In the genomic region with DNA sequence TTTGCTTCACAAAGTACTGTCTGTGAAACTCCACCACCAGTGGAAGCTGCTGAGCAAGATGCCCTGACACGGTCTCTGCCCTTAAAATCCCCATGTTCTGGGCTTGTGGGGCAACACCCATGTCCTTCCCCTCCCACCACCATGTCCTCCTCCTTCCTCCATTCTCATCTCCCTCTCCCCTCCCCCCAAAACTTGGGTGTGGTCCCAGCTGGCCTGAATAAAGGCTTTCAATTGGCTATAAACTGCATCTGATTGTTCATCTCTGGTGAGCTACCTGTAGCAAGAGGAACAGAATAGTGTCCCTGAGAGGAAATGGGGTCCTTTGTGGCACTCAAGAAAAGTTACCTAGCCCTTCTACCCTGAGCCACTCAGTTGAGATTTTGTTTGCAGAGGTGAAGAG, we compare ENCODE assay signal across 32 mouse cellular contexts.
"Had no signal": no experiment of that assay in that cellular context is flagged by ENCODE, and none has a peak within 500 bp of the region (broad histone marks: within the 10 kb centered on the region; RNA-seq: fewer than 3 reads in every experiment).

No protein-coding gene starts in this region.

- H3K4me1 ChIP-seq: limb, embryonic 10.5 days; limb, embryonic 12.5 days; limb, embryonic 13.5 days; limb, embryonic 15.5 days; liver, embryonic 12.5 days; liver, embryonic 13.5 days; liver, embryonic 15.5 days; lung, embryonic 15.5 days; megakaryocyte, embryonic 14.5 days; midbrain, embryonic 10.5 days; midbrain, embryonic 12.5 days; midbrain, embryonic 13.5 days; midbrain, embryonic 15.5 days; neural tube, embryonic 12.5 days had no signal

- H3K9me3 ChIP-seq: limb, embryonic 10.5 days; lung, embryonic 15.5 days; midbrain, embryonic 15.5 days had no signal

- DNase-seq: left cerebral cortex, postnatal 4 days; liver; liver, embryonic 13.5 days; liver, postnatal 0 days; lung, adult 18-20 months; lung, adult 2 months; lung, embryonic 14.5 days; lung, postnatal 10 days; lung, postnatal 14 days; lung, postnatal 36 days; lung, postnatal 4 days; midbrain, embryonic 14.5 days had no signal

- H3K36me3 ChIP-seq: limb, embryonic 10.5 days; limb, embryonic 12.5 days; limb, embryonic 13.5 days; limb, embryonic 15.5 days; liver, embryonic 12.5 days; liver, embryonic 13.5 days; liver, embryonic 15.5 days; lung, embryonic 15.5 days; midbrain, embryonic 10.5 days; midbrain, embryonic 12.5 days; midbrain, embryonic 13.5 days; midbrain, embryonic 15.5 days; neural tube, embryonic 12.5 days had no signal

- H3K4me3 ChIP-seq: limb, embryonic 10.5 days; limb, embryonic 12.5 days; limb, embryonic 13.5 days; limb, embryonic 15.5 days; liver, embryonic 12.5 days; liver, embryonic 13.5 days; liver, embryonic 15.5 days; lung, embryonic 15.5 days; megakaryocyte, embryonic 14.5 days; midbrain, embryonic 10.5 days; midbrain, embryonic 12.5 days; midbrain, embryonic 13.5 days; midbrain, embryonic 15.5 days; myocyte; neural tube, embryonic 12.5 days had no signal

- H3K9ac ChIP-seq: limb, embryonic 12.5 days; limb, embryonic 13.5 days; limb, embryonic 15.5 days; liver, embryonic 12.5 days; liver, embryonic 13.5 days; liver, embryonic 14.5 days; liver, embryonic 15.5 days; liver, postnatal 0 days; lung, embryonic 14.5 days; lung, embryonic 15.5 days; midbrain, embryonic 12.5 days; midbrain, embryonic 13.5 days; midbrain, embryonic 15.5 days; neural tube, embryonic 12.5 days had no signal

- H3K4me2 ChIP-seq: limb, embryonic 12.5 days; limb, embryonic 13.5 days; limb, embryonic 15.5 days; liver, embryonic 11.5 days; liver, embryonic 12.5 days; liver, embryonic 13.5 days; liver, embryonic 15.5 days; lung, embryonic 14.5 days; lung, embryonic 15.5 days; midbrain, embryonic 11.5 days; midbrain, embryonic 12.5 days; midbrain, embryonic 13.5 days; midbrain, embryonic 15.5 days; neural tube, embryonic 12.5 days had no signal

- ATAC-seq: liver, embryonic 12.5 days; liver, postnatal 0 days; lung, postnatal 0 days; midbrain, embryonic 13.5 days; midbrain, embryonic 15.5 days; midbrain, embryonic 16.5 days had no signal

- H3K27me3 ChIP-seq: limb, embryonic 12.5 days; limb, embryonic 13.5 days; limb, embryonic 15.5 days; liver, embryonic 12.5 days; liver, embryonic 13.5 days; liver, embryonic 15.5 days; lung, embryonic 15.5 days; megakaryocyte, embryonic 14.5 days; midbrain, embryonic 12.5 days; midbrain, embryonic 13.5 days; midbrain, embryonic 15.5 days; neural tube, embryonic 12.5 days had no signal

- H3K27ac ChIP-seq: limb, embryonic 10.5 days; limb, embryonic 12.5 days; limb, embryonic 13.5 days; limb, embryonic 15.5 days; liver, embryonic 12.5 days; liver, embryonic 13.5 days; liver, embryonic 14.5 days; liver, embryonic 15.5 days; lung, embryonic 15.5 days; macrophage; midbrain, embryonic 10.5 days; midbrain, embryonic 12.5 days; midbrain, embryonic 13.5 days; midbrain, embryonic 15.5 days; neural tube, embryonic 12.5 days had no signal
